Mouse (Mus musculus) erythroblast, embryonic 14.5 days (primary cell): Measurements from ENCODE around the gene Car15.

Experiments
- GATA1 ChIP-seq: IDR thresholded peaks from 2 replicates; pipeline ENCODE4 v1.6.1; 2012; ENCODE audit warnings: low read length, inconsistent platforms, mixed read lengths
- TAL1 ChIP-seq: IDR thresholded peaks from 3 replicates; pipeline ENCODE4 v1.6.1; 2012; ENCODE audit warnings: low read length, inconsistent platforms, mixed read lengths

- TF ChIP-seq TAL1 (no peak), GATA1 (no peak)
These were observed 44.0 kb upstream of the Car15 start for GRCm38 (mm10) chr16:17882196-17882595.
